9 mouse cellular contexts compared by ENCODE assay signal in the genomic region with DNA sequence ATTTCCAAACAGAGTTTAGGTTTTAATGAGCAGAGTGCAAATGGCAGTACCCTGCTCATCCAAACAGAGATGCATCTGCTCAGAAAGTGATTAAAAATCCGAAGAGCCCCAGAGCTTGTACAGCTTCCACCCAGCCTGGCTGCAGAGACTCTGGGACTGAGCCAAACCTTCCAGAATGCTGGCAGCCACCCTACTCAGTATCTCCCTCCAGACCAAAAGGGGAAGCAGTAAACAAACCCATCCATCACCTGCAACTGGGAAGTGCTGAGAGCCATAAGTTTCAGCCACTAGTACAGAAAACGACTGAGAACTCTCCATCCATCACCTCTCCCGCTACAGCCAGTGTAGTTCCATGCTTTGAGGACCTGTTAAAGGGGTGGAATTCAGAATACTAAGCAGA. TPM values are rescaled to one million over a fixed set of nuclear protein-coding genes. Genes with fewer than 3 reads are reported as not detected.
DNase-seq lines count a peak whose midpoint lies in the region; ATAC-seq lines count a peak whose summit lies in the region.
"Had no signal": no experiment of that assay in that cellular context is flagged by ENCODE, and none has a peak within 500 bp of the region (broad histone marks: within the 10 kb centered on the region; RNA-seq: fewer than 3 reads in every experiment).

No protein-coding gene starts in this region.

- WGBS in heart, embryonic 16.5 days = 10% methylated on average over 3 of the region's 3 CpGs
- 18% methylated on average over 3 of the region's 3 CpGs for WGBS in midbrain, embryonic 11.5 days

- no peaks in the 10 kb centered on the region for H3K9me3 ChIP-seq in heart, embryonic 16.5 days (replicated peaks; ENCODE audit: control insufficient read depth, low read length)
- no peaks in the 10 kb centered on the region for H3K9me3 ChIP-seq in midbrain, embryonic 11.5 days (ENCODE audit: control insufficient read depth, low read length)
- H3K9me3 ChIP-seq: G1E had no signal

- H3K4me3 ChIP-seq in heart, embryonic 16.5 days (ENCODE audit: low read length) = no peak overlapping the region
- no peak overlapping the region for H3K4me3 ChIP-seq in midbrain, embryonic 11.5 days (ENCODE audit: low read depth, low read length)

- H3K4me2 ChIP-seq in heart, embryonic 16.5 days (ENCODE audit: low read depth, low read length) = no peak overlapping the region
- H3K4me2 ChIP-seq in midbrain, embryonic 11.5 days = no peak overlapping the region

- H3K4me1 ChIP-seq in heart, embryonic 16.5 days (ENCODE audit: control insufficient read depth, insufficient read depth, low read length) = peaks cover 11% of the 10 kb centered on the region
- H3K4me1 ChIP-seq in midbrain, embryonic 11.5 days (ENCODE audit: control insufficient read depth, insufficient read depth, low read length) = peaks cover 17% of the 10 kb centered on the region; the same call in 1 of the 2 replicates

- H3K27ac ChIP-seq in heart, embryonic 16.5 days (ENCODE audit: low read length) = no peak overlapping the region
- H3K27ac ChIP-seq in midbrain, embryonic 11.5 days (ENCODE audit: low read depth, low read length) = no peak overlapping the region; the same call in 1 of the 2 replicates

- ATAC-seq in heart, embryonic 16.5 days (replicated peaks; ENCODE audit: extremely low read depth, insufficient read depth, low FRiP score) = peak; percentile 98
- ATAC-seq in midbrain, embryonic 11.5 days (ENCODE audit: low FRiP score) = no peak

- no peaks in the 10 kb centered on the region for H3K36me3 ChIP-seq in heart, embryonic 16.5 days (ENCODE audit: control insufficient read depth, insufficient read depth)
- no peaks in the 10 kb centered on the region for H3K36me3 ChIP-seq in midbrain, embryonic 11.5 days (ENCODE audit: control insufficient read depth, insufficient read depth, low read length)
- H3K36me3 ChIP-seq: G1E had no signal

- DNase-seq in urinary bladder, postnatal 10 days (ENCODE audit: low spot score) = peak; percentile 13
- no peak for DNase-seq in urinary bladder, postnatal 25 days (ENCODE audit: low spot score)
- peak; percentile 24 for DNase-seq in fibroblast of lung, adult 2 months (ENCODE audit: low read depth)
- peak; percentile 79 to 80 for DNase-seq in kidney, postnatal 36 days
- peak; percentile 81 for DNase-seq in midbrain, embryonic 11.5 days (ENCODE audit: low spot score, missing footprints)
- DNase-seq in testis, postnatal 10 days (ENCODE audit: low spot score) = peak; percentile 64
- DNase-seq in spleen, adult 12 weeks (ENCODE audit: low spot score) = no peak

- H3K27me3 ChIP-seq in heart, embryonic 16.5 days (ENCODE audit: control insufficient read depth, insufficient read depth, low read length) = no peaks in the 10 kb centered on the region
- no peaks in the 10 kb centered on the region for H3K27me3 ChIP-seq in midbrain, embryonic 11.5 days (ENCODE audit: control insufficient read depth, insufficient read depth, low read length)

- H3K9ac ChIP-seq in heart, embryonic 16.5 days (ENCODE audit: low read length) = no peak overlapping the region
- H3K9ac ChIP-seq in midbrain, embryonic 11.5 days (ENCODE audit: low read length) = no peak overlapping the region

RNA-seq across cellular contexts. Expression of gene Gm21962, which starts 9.6 kb away (rescaled TPM):
- polyA plus RNA-seq in heart, embryonic 16.5 days (2015; fragmentation: Nextera tagmentation; extraction: Ambion mirVana) = not detected in 2 replicates
- not detected in 2 replicates for polyA plus RNA-seq in midbrain, embryonic 11.5 days (2014; fragmentation: Nextera tagmentation; extraction: Ambion mirVana)
- polyA plus RNA-seq: G1E had no signal

RNA-seq across cellular contexts. Expression of gene Ddit4l, which starts 59.5 kb away (rescaled TPM):
- polyA plus RNA-seq in heart, embryonic 16.5 days (2015; fragmentation: Nextera tagmentation; extraction: Ambion mirVana) = 5.4 and 9.3 TPM in 2 replicates
- 13.7 and 16.8 TPM in 2 replicates for polyA plus RNA-seq in midbrain, embryonic 11.5 days (2014; fragmentation: Nextera tagmentation; extraction: Ambion mirVana)
- polyA plus RNA-seq: G1E had no signal

Comparison
In these comparisons a context has a peak if more than half of its experiments do, and no peak if none do; other contexts are left out.
1. DNase-seq: peak in urinary bladder, postnatal 10 days (single experiment), fibroblast of lung, adult 2 months (single experiment), kidney, postnatal 36 days (2 of 2), midbrain, embryonic 11.5 days (single experiment) and testis, postnatal 10 days (single experiment); none in urinary bladder, postnatal 25 days (single experiment) and spleen, adult 12 weeks (single experiment).